Mouse (Mus musculus) bone marrow, adult 2 months (tissue): ENCODE results near the gene Zfp974.
"Not testable (repeated sequence)": the region's sequence is repeated elsewhere in the genome, so short reads cannot be mapped to it uniquely, and the experiment has no call there.

Experiments used
- CTCF ChIP-seq: fragments of 200-500 bp; IDR thresholded peaks from 2 replicates; pipeline ENCODE4 v1.5.1; 2011; ENCODE audit warnings: low read length, control low read depth; ENCODE audit not compliant: control insufficient read depth, insufficient read depth
- POLR2A ChIP-seq: fragments of 200-500 bp; IDR thresholded peaks from 2 replicates; pipeline ENCODE4 v1.6.1; 2011; ENCODE audit warnings: low read depth, mild to moderate bottlenecking, control low read depth, low read length, borderline replicate concordance; ENCODE audit not compliant: control insufficient read depth

DNA sequence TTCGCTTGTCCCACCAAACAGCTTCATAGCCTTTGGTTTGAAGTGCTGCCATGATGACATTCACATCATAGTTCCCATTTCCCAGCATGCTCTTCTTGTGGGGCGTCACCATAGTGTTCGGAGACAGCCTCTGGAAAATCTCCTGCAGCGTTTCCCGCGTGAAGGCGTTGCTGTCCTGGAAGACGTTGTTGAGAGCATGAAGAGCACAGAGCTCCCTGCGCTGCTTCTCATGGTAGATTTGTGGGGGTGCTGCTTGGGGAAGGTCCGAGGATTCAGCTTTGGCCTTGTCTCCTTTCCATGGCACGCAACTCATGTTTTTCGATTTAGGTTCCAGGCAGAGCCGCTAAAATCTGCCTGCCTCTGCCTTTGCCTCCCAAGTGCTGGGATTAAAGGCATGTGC lies 20.2 kb upstream of the Zfp974 start:
- TF ChIP-seq CTCF, POLR2A: not testable (repeated sequence)
